Mouse (Mus musculus): ENCODE results near the gene Zdhhc14.

GRCm38 (mm10) chr17:5596490-5596889 is 104.1 kb downstream of the Zdhhc14 start:
- TF ChIP-seq POLR2A (IDR thresholded peaks at IDR 0.05; ENCODE audit: insufficient read length, low read depth) (no peak), SRF (IDR thresholded peaks at IDR 0.05; ENCODE audit: control insufficient read depth, insufficient read length, low read depth) (no peak), MAX (IDR thresholded peaks at IDR 0.05; ENCODE audit: low read depth) (no peak), TCF12 (IDR thresholded peaks at IDR 0.05; ENCODE audit: insufficient read depth, poor library complexity, severe bottlenecking) (no peak), USF1 (IDR thresholded peaks at IDR 0.05; ENCODE audit: low read depth) (no peak)
